Mouse (Mus musculus) intestine, postnatal 0 days (tissue): Measurements from ENCODE around the gene Trim50. TPM values are rescaled to one million over a fixed set of nuclear protein-coding genes. Genes with fewer than 3 reads are reported as not detected.

Experiments used
- ATAC-seq: fragments of 200-750 bp; cut with Nextera tagmentation; 2 replicates; pipeline ENCODE4 v1.8.0; 2017; ENCODE audit warnings: mild to moderate bottlenecking, moderate TSS enrichment, moderate library complexity
- H3K27ac ChIP-seq: fragments of 300-500 bp; sonication (generic); 2 replicates; pipeline ENCODE4 v1.5.1; 2014; ENCODE audit warnings: mild to moderate bottlenecking, low read depth, low read length, moderate library complexity
- H3K27me3 ChIP-seq: fragments of 300-500 bp; sonication (generic); replicated peaks from 2 replicates; pipeline ENCODE4 v1.6.1; 2014; ENCODE audit warnings: low read length, mixed read lengths; ENCODE audit not compliant: control insufficient read depth, insufficient read depth
- H3K36me3 ChIP-seq: fragments of 300-500 bp; sonication (generic); 2 replicates; pipeline ENCODE4 v1.6.1; 2014; ENCODE audit warnings: mild to moderate bottlenecking, moderate library complexity; ENCODE audit not compliant: control insufficient read depth, insufficient read depth
- H3K4me1 ChIP-seq: fragments of 300-500 bp; sonication (generic); replicated peaks from 2 replicates; pipeline ENCODE4 v1.6.1; 2014; ENCODE audit warnings: antibody characterized with exemption, low read length, mixed read lengths; ENCODE audit not compliant: control insufficient read depth, insufficient read depth
- H3K4me2 ChIP-seq: fragments of 300-500 bp; sonication (generic); replicated peaks from 2 replicates; pipeline ENCODE4 v1.6.1; 2014; ENCODE audit warnings: low read depth, mild to moderate bottlenecking, moderate library complexity
- H3K4me3 ChIP-seq: fragments of 300-500 bp; sonication (generic); 2 replicates; pipeline ENCODE4 v1.5.1; 2014; ENCODE audit warnings: low read depth, low read length
- H3K9ac ChIP-seq: fragments of 300-500 bp; sonication (generic); 2 replicates; pipeline ENCODE4 v1.6.1; 2014; ENCODE audit warnings: mild to moderate bottlenecking, low read depth, low read length
- H3K9me3 ChIP-seq: fragments of 300-500 bp; sonication (generic); 2 replicates; pipeline ENCODE4 v1.6.1; 2016; ENCODE audit warnings: mixed run types; ENCODE audit not compliant: control insufficient read depth
- CTCF ChIP-seq: sonication (generic); IDR thresholded peaks from 2 replicates; pipeline ENCODE4 v1.5.1; 2016; ENCODE audit warnings: low read depth, mild to moderate bottlenecking, control low read depth, antibody characterized with exemption, moderate library complexity
- WGBS: fragments of 180-500 bp; shearing (Covaris S2); extraction: QIAGEN DNeasy Blood & Tissue Kit; methylation state at CpG from one replicate; pipeline ENCODE4 v1.1.7; 2014; 5-methylcytosine and 5-hydroxymethylcytosine counted together
- polyA plus RNA-seq: library from polyadenylated mRNA; unstranded; fragments of >200 nt; fragmentation: Nextera tagmentation; extraction: Ambion mirVana; gene quantifications from 2 replicates; pipeline ENCODE4 v1.2.1, GENCODE M21; 2015

Gene Trim50
- polyA plus RNA-seq, 1 experiment from 2014 or later, result 0.30 TPM

DNA sequence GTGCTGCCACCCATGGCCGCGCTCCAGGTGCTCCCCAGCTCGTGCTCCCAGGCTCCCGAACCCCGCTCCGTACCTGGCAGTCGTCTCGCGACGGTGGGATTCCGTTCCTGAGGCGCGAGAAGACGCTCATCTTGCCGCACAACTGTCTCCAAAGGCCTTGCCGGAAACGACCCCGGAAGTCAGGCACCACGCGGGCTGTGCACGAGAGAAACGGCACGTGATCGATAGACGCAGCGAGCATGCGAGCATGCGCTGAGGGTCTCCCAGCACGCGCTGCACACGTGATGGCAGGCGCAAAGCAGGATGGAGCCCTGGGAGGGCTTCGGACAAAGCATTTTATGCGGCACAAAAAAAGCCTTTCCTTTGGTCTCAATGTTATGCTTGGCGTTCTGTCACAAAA is 3.2 kb upstream of the Trim50 start, which contains the start of gene Fkbp6:
Gene Fkbp6, minus strand, starts transcription at position 183 of the 400 bp plus-strand sequence.
- Histone ChIP-seq H3K4me2 (no peak within 1 kb of the TSS), H3K9ac (no peak within 1 kb of the TSS), H3K27ac (no peak within 1 kb of the TSS), H3K4me3 (no peak within 1 kb of the TSS), H3K9me3 (no peaks in the 10 kb centered on the region), H3K4me1 (no peaks in the 10 kb centered on the region), H3K27me3 (no peaks in the 10 kb centered on the region), H3K36me3 (no peaks in the 10 kb centered on the region)
- WGBS, result 92% methylated on average over 35 of the region's 35 CpGs
- no peak for ATAC-seq
- TF ChIP-seq CTCF, result no peak

DNA sequence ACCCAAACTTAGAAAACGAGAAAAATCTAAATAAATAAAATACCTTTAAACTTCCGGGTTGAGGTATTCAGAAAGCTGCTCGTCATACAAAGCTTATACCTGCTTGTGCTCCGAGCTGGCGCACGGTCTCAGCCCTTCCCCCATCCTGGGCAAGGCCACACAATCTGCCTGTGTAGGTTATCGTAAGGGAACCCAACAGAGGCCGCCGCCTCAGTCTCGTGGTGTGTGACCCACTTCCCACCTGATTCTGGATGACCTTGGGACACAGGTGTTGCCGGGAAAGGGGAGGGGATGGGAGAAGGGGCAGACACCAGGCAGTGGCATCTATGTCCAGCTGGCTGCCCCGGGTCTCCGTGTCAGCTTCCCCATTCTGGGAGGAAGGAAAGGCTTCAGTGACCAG is 1.5 kb upstream of the Trim50 start:
- H3K9me3 ChIP-seq, result no peaks in the 10 kb centered on the region
- TF ChIP-seq CTCF, result no peak
- H3K27me3 ChIP-seq, result no peaks in the 10 kb centered on the region
- H3K4me2 ChIP-seq, result no peak overlapping the region
- 68% methylated on average over 13 of the region's 13 CpGs for WGBS
- no peaks in the 10 kb centered on the region for H3K36me3 ChIP-seq
- no peak for ATAC-seq
- no peak overlapping the region for H3K4me3 ChIP-seq
- no peak overlapping the region for H3K9ac ChIP-seq
- no peaks in the 10 kb centered on the region for H3K4me1 ChIP-seq
- H3K27ac ChIP-seq, result no peak overlapping the region

DNA sequence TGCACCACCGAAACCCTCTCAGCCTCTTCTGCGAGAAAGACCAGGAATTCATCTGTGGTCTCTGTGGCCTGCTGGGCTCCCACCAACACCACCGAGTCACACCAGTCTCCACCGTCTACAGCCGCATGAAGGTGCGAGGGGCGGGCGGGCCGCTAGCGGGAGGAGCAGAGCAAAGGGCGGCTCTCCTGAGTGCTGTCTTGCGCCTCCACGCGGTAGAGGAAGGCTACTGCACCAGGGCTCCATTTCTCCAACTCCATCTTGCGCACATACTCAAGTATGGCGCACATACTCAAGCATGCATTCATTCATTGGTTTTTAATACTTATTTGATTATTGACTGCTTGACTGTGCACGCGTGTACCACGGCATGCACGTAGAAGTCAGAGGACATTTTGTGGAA is 469 bp downstream of the Trim50 start:
- H3K36me3 ChIP-seq, result no peaks in the 10 kb centered on the region
- no peaks in the 10 kb centered on the region for H3K9me3 ChIP-seq
- no peak overlapping the region for H3K4me3 ChIP-seq
- no peak overlapping the region for H3K4me2 ChIP-seq
- H3K9ac ChIP-seq, result no peak overlapping the region
- peak; percentile 67 for TF ChIP-seq CTCF
- no peak for ATAC-seq
- WGBS, result 19% methylated on average over 20 of the region's 20 CpGs
- no peaks in the 10 kb centered on the region for H3K4me1 ChIP-seq
- H3K27ac ChIP-seq, result no peak overlapping the region
- no peaks in the 10 kb centered on the region for H3K27me3 ChIP-seq

GRCm38 (mm10) chr5:135356090-135356489 is 3.0 kb downstream of the Trim50 start:
- no peak overlapping the region for H3K27ac ChIP-seq
- no peak overlapping the region for H3K4me3 ChIP-seq
- ATAC-seq, result no peak
- H3K4me2 ChIP-seq, result no peak overlapping the region
- no peaks in the 10 kb centered on the region for H3K36me3 ChIP-seq
- 60% methylated on average over 1 of the region's 1 CpGs for WGBS
- no peaks in the 10 kb centered on the region for H3K4me1 ChIP-seq
- no peaks in the 10 kb centered on the region for H3K9me3 ChIP-seq
- no peak overlapping the region for H3K9ac ChIP-seq
- H3K27me3 ChIP-seq, result no peaks in the 10 kb centered on the region
- no peak for TF ChIP-seq CTCF

- Histone ChIP-seq H3K9ac (no peak overlapping the region), H3K27me3 (no peaks in the 10 kb centered on the region), H3K4me1 (no peaks in the 10 kb centered on the region), H3K36me3 (no peaks in the 10 kb centered on the region), H3K4me2 (no peak overlapping the region), H3K4me3 (no peak overlapping the region), H3K9me3 (no peaks in the 10 kb centered on the region), H3K27ac (no peak overlapping the region)
- no peak for ATAC-seq
- no peak for TF ChIP-seq CTCF
- WGBS, result 82% methylated on average over 2 of the region's 2 CpGs
Measured at GRCm38 (mm10) chr5:135357556-135357955, 4.5 kb downstream of the Trim50 start.

DNA sequence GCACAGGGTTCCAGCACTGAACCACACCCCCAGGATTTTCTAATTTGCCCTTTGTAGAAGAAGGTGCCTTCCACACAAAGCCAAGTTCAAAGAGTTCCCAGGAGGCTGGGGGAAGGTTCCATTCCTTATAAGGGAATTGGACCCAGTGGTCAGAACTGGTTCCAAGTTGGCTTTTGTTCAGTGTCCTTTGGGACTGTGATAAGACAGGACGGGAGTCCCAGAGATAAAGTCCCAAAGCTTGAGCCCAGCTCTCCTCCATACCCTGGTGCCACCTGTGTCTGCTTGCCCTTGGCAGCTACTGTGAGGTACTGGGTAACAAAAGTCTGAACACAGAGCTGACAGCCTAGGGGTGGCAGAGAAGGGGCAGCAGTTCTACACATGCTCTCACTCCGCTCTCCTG is 6.7 kb downstream of the Trim50 start:
- no peaks in the 10 kb centered on the region for H3K27me3 ChIP-seq
- H3K9ac ChIP-seq, result no peak overlapping the region
- no peak for TF ChIP-seq CTCF
- no peak for ATAC-seq
- no peaks in the 10 kb centered on the region for H3K9me3 ChIP-seq
- no peaks in the 10 kb centered on the region for H3K4me1 ChIP-seq
- no peak overlapping the region for H3K4me2 ChIP-seq
- WGBS, result 75% methylated on average over 2 of the region's 2 CpGs
- H3K36me3 ChIP-seq, result no peaks in the 10 kb centered on the region
- H3K27ac ChIP-seq, result no peak overlapping the region
- H3K4me3 ChIP-seq, result no peak overlapping the region

DNA sequence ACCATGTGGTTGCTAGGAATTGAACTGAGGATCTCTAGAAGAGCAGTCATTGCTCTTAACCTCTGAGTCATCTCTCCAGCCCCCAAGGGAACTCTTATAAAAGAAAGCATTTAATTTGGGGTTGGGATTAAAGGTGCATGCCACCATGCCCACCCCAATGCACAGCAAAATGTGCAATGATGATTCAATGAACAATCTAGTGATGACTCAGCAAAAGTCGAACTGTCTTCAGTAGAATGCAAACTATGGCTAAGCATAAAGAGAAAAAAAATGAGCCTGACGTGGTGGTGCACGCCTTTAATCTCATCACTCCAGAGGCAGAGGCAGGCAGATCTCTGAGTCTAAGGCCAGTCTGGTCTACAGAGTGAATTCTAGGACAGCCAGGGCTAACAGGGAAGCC is 9.5 kb downstream of the Trim50 start:
- no peak overlapping the region for H3K4me2 ChIP-seq
- H3K27ac ChIP-seq, result no peak overlapping the region
- no peak for TF ChIP-seq CTCF
- H3K9ac ChIP-seq, result no peak overlapping the region
- no peaks in the 10 kb centered on the region for H3K4me1 ChIP-seq
- no peaks in the 10 kb centered on the region for H3K9me3 ChIP-seq
- no peak overlapping the region for H3K4me3 ChIP-seq
- H3K27me3 ChIP-seq, result no peaks in the 10 kb centered on the region
- no peaks in the 10 kb centered on the region for H3K36me3 ChIP-seq
- ATAC-seq, result no peak
- 78% methylated on average over 3 of the region's 3 CpGs for WGBS
